Mouse (Mus musculus) lung, adult 2 months (tissue): ENCODE results near the gene Lrmda.

ENCODE experiments used
- CTCF ChIP-seq: fragments of 200-500 bp; IDR thresholded peaks from 2 replicates; pipeline ENCODE4 v1.5.1; 2011; ENCODE audit warnings: mild to moderate bottlenecking, low read length, control low read depth; ENCODE audit not compliant: insufficient read depth
- POLR2A ChIP-seq: fragments of 200-500 bp; IDR thresholded peaks from 2 replicates; pipeline ENCODE4 v1.6.1; 2011; ENCODE audit warnings: low read depth, mild to moderate bottlenecking, control low read depth, low read length, borderline replicate concordance; ENCODE audit errors: extremely low read depth

DNA sequence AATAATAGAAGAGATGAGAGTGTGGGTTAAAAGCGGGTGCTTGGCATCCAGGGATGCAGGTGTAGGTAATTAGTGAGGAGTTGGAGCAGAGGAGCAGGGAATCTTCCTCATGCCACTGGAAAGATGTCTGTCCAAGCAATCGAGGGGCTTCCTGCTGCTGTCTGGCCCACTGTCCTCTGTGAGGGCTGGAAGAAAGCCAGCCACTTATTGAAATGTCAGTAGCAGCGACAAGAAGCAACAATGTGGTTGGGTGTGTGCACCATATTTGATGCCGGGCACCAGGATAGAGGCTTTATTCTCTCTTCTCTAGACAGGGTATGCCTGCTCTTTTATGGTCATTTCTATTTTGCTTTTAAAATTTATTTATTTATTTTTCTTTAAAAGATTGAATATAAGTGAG lies 451.5 kb downstream of the Lrmda start:
- TF ChIP-seq CTCF = no peak
- TF ChIP-seq POLR2A = no peak
